Mouse (Mus musculus): ENCODE measurements at regions not wholly inside any gene's neighbourhood (a gene's known extent, or its start where the extent isn't known, plus 50 kb on each side); places are given as distances from the start of the nearest gene placed in this dataset.

- Histone ChIP-seq H3K4me1 (ENCODE audit: control insufficient read depth, insufficient read depth, low read length) (no peaks in the 10 kb centered on the region), H3K4me2 (ENCODE audit: low read depth, low read length) (no peak overlapping the region), H3K9me3 (ENCODE audit: control insufficient read depth, low read length) (no peaks in the 10 kb centered on the region), H3K27ac (ENCODE audit: low read length) (no peak overlapping the region), H3K9ac (ENCODE audit: low read depth, low read length) (no peak overlapping the region), H3K4me3 (ENCODE audit: low read length) (no peak overlapping the region), H3K27me3 (replicated peaks; ENCODE audit: control insufficient read depth, insufficient read depth, low read length) (no peaks in the 10 kb centered on the region), H3K36me3 (ENCODE audit: control insufficient read depth, insufficient read depth, low read length) (no peaks in the 10 kb centered on the region)
- ATAC-seq, result no peak
- WGBS, result 58% methylated on average over 3 of the region's 3 CpGs
Measured at GRCm38 (mm10) chr9:91291340-91291739, 70.9 kb upstream of the Zic4 start.
